Mouse (Mus musculus): ENCODE data around the gene Mpv17l2. TPM values are rescaled to one million over a fixed set of nuclear protein-coding genes. Genes with fewer than 3 reads are reported as not detected.
A peak's percentile ranks its signal among the peaks of the same experiment; 100 is the strongest.

Gene Mpv17l2
- total and polyA plus RNA-seq, 2 experiments from 2014 or later: 53.9 to 56.1 TPM

- Histone ChIP-seq H3K4me1 (ENCODE audit: insufficient read depth, low read length) (peaks cover 16% of the 10 kb centered on the region), H3K27me3 (ENCODE audit: insufficient read depth, low read length) (0 out of 2 replicates have a peak, but pooled peaks cover 6% of the 10 kb centered on the region), H3K4me2 (ENCODE audit: low read depth, low read length) (peak overlapping the region; percentile 96), H3K36me3 (ENCODE audit: insufficient read depth, low read length) (no peaks in the 10 kb centered on the region), H3K9me3 (ENCODE audit: low read length) (no peaks in the 10 kb centered on the region), H3K4me3 (ENCODE audit: low read length) (peak overlapping the region; percentile 59), H3K27ac (peak overlapping the region; percentile 48; the same call in 1 of the 2 replicates), H3K9ac (replicated peaks; ENCODE audit: low read length) (peak overlapping the region; percentile 63)
- DNase-seq (ENCODE audit: low spot score) (peak; percentile 87), ATAC-seq (peak; percentile 82)
- under 1% methylated on average over 48 of the region's 57 CpGs for WGBS
- TF ChIP-seq CTCF (IDR thresholded peaks at IDR 0.05; ENCODE audit: low read depth): no peak
These were observed 36.6 kb upstream of the Mpv17l2 start for GRCm38 (mm10) chr8:70797081-70798070.

- under 1% methylated on average over 48 of the region's 54 CpGs for WGBS
- no peaks in the 10 kb centered on the region for H3K36me3 ChIP-seq (ENCODE audit: insufficient read depth, low read length)
These were observed 35.8 kb upstream of the Mpv17l2 start for GRCm38 (mm10) chr8:70796403-70797080.

GRCm38 (mm10) chr8:70795370-70795769 lies 34.6 kb upstream of the Mpv17l2 start:
- no peak for DNase-seq (ENCODE audit: low spot score)
- peak; percentile 57 for TF ChIP-seq CTCF (IDR thresholded peaks at IDR 0.05; ENCODE audit: low read depth)
- Histone ChIP-seq H3K4me3 (ENCODE audit: low read length) (no peak overlapping the region), H3K4me2 (ENCODE audit: low read depth, low read length) (no peak overlapping the region), H3K27ac (no peak overlapping the region), H3K36me3 (ENCODE audit: insufficient read depth, low read length) (no peaks in the 10 kb centered on the region), H3K27me3 (ENCODE audit: insufficient read depth, low read length) (0 out of 2 replicates have a peak, but pooled peaks cover 6% of the 10 kb centered on the region), H3K4me1 (ENCODE audit: insufficient read depth, low read length) (peaks cover 22% of the 10 kb centered on the region), H3K9ac (replicated peaks; ENCODE audit: low read length) (no peak overlapping the region), H3K9me3 (ENCODE audit: low read length) (no peaks in the 10 kb centered on the region)
- ATAC-seq: no peak
- 91% methylated on average over 2 of the region's 2 CpGs for WGBS

More at GRCm38 (mm10) chr8:70796403-70797080, 35.8 kb upstream of the Mpv17l2 start:
- no peak; the same call in 1 of the 2 replicates for ATAC-seq
- peak overlapping the region; percentile 63 for H3K9ac ChIP-seq (replicated peaks; ENCODE audit: low read length)
- DNase-seq (ENCODE audit: low spot score): no peak
- peak overlapping the region; percentile 96 for H3K4me2 ChIP-seq (ENCODE audit: low read depth, low read length)
- H3K27me3 ChIP-seq (ENCODE audit: insufficient read depth, low read length): 0 out of 2 replicates have a peak, but pooled peaks cover 6% of the 10 kb centered on the region
- peak overlapping the region; percentile 62; the same call in 1 of the 2 replicates for H3K27ac ChIP-seq
- peak overlapping the region; percentile 59 for H3K4me3 ChIP-seq (ENCODE audit: low read length)
- no peaks in the 10 kb centered on the region for H3K9me3 ChIP-seq (ENCODE audit: low read length)
- peaks cover 16% of the 10 kb centered on the region for H3K4me1 ChIP-seq (ENCODE audit: insufficient read depth, low read length)
- no peak for TF ChIP-seq CTCF (IDR thresholded peaks at IDR 0.05; ENCODE audit: low read depth)

- 91% methylated on average over 2 of the region's 2 CpGs for WGBS
- DNase-seq (ENCODE audit: low spot score): no peak
- H3K4me1 ChIP-seq (ENCODE audit: insufficient read depth, low read length): peaks cover 22% of the 10 kb centered on the region
- H3K27ac ChIP-seq: no peak overlapping the region
- no peaks in the 10 kb centered on the region for H3K9me3 ChIP-seq (ENCODE audit: low read length)
- ATAC-seq: no peak
- no peak for TF ChIP-seq CTCF (IDR thresholded peaks at IDR 0.05; ENCODE audit: low read depth)
- no peak overlapping the region for H3K9ac ChIP-seq (replicated peaks; ENCODE audit: low read length)
- no peak overlapping the region for H3K4me3 ChIP-seq (ENCODE audit: low read length)
- H3K27me3 ChIP-seq (ENCODE audit: insufficient read depth, low read length): 0 out of 2 replicates have a peak, but pooled peaks cover 1% of the 10 kb centered on the region
- H3K36me3 ChIP-seq (ENCODE audit: insufficient read depth, low read length): no peaks in the 10 kb centered on the region
- no peak overlapping the region for H3K4me2 ChIP-seq (ENCODE audit: low read depth, low read length)
These were observed 33.5 kb upstream of the Mpv17l2 start for GRCm38 (mm10) chr8:70794215-70794614.

GRCm38 (mm10) chr8:70792700-70793099 lies 32.0 kb upstream of the Mpv17l2 start:
- H3K4me2 ChIP-seq (ENCODE audit: low read depth, low read length): peak overlapping the region; percentile 80
- no peaks in the 10 kb centered on the region for H3K9me3 ChIP-seq (ENCODE audit: low read length)
- peak overlapping the region; percentile 68 for H3K4me3 ChIP-seq (ENCODE audit: low read length)
- H3K27me3 ChIP-seq (ENCODE audit: insufficient read depth, low read length): no peaks in the 10 kb centered on the region
- peaks cover 14% of the 10 kb centered on the region for H3K4me1 ChIP-seq (ENCODE audit: insufficient read depth, low read length)
- DNase-seq (ENCODE audit: low spot score) (no peak), ATAC-seq (no peak)
- H3K9ac ChIP-seq (replicated peaks; ENCODE audit: low read length): peak overlapping the region; percentile 75
- peak overlapping the region; percentile 83 for H3K27ac ChIP-seq
- peak; percentile 37; the same call in 1 of the 2 replicates for TF ChIP-seq CTCF (IDR thresholded peaks at IDR 0.05; ENCODE audit: low read depth)
- 2% methylated on average over 20 of the region's 20 CpGs for WGBS
- no peaks in the 10 kb centered on the region; the same call in 1 of the 2 replicates for H3K36me3 ChIP-seq (ENCODE audit: insufficient read depth, low read length)

GRCm38 (mm10) chr8:70791975-70792691 lies 31.4 kb upstream of the Mpv17l2 start:
- WGBS: 5% methylated on average over 58 of the region's 58 CpGs
- ATAC-seq (peak; percentile 87), DNase-seq (ENCODE audit: low spot score) (peak; percentile 98)

More at GRCm38 (mm10) chr8:70791975-70792691, 31.4 kb upstream of the Mpv17l2 start:
- Histone ChIP-seq H3K4me3 (ENCODE audit: low read length) (peak overlapping the region; percentile 68), H3K36me3 (ENCODE audit: insufficient read depth, low read length) (peaks cover 3% of the 10 kb centered on the region; the same call in 1 of the 2 replicates), H3K27ac (peak overlapping the region; percentile 83), H3K4me2 (ENCODE audit: low read depth, low read length) (peak overlapping the region; percentile 80), H3K27me3 (ENCODE audit: insufficient read depth, low read length) (no peaks in the 10 kb centered on the region), H3K4me1 (ENCODE audit: insufficient read depth, low read length) (peaks cover 12% of the 10 kb centered on the region), H3K9me3 (ENCODE audit: low read length) (no peaks in the 10 kb centered on the region), H3K9ac (replicated peaks; ENCODE audit: low read length) (peak overlapping the region; percentile 75)
- no peak for TF ChIP-seq CTCF (IDR thresholded peaks at IDR 0.05; ENCODE audit: low read depth)
